Mouse (Mus musculus) heart, adult 11 months (tissue): ENCODE data around the gene Artn.

Experiments used
- DNase-seq: peaks from one replicate; pipeline ENCODE4 v3.0.0; 2022

Gene Artn

GRCm38 (mm10) chr4:117918261-117918660 is 11.3 kb downstream of the Artn start:
- no peak for DNase-seq

- no peak for DNase-seq
These were observed 11.7 kb downstream of the Artn start for GRCm38 (mm10) chr4:117917847-117918246.

DNA sequence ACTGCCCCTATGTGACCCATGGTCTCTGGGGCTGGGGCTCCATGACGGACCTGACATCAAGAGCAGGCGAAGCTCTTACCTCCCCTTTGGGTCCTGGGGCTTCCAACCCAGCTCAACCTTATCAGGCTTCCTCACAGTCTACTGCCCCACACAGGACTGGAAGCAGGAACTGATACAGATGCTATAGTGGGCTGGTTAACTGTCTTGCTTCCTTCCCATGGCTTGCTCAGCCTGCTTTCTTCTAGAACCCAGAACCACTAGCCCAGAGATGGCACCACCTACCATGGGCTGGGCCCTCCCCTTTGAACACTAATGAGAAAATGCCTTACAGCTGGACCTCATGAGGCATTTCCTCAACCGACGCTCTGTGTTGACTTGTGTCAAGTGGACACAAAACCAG is 12.2 kb downstream of the Artn start:
- no peak for DNase-seq

DNA sequence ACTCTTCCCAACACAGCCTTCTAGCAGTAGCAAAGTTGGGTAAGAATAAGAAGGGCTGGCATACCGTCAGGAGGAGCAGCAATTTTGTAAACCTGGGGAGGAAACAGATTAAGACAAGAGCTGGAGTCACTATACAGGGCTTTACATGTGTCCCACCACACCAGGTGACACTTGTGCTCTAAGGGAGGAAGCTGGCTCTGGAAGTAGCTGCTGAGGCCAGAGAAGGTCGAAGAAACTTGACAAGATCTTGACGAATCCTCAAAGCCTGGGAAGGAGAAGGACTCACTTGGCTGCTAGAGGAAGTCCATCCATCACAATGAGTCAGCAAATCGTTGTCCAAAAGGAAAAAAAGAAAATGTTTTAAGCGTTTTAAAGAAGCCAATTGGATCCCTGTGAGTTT is 13.2 kb downstream of the Artn start:
- no peak for DNase-seq

GRCm38 (mm10) chr4:117915489-117916105 is 14.0 kb downstream of the Artn start:
- DNase-seq, result no peak

GRCm38 (mm10) chr4:117914591-117915442 is 14.7 kb downstream of the Artn start, which contains the start of gene Ipo13:
TSS of gene Ipo13 (minus strand) at chr4:117914999.
- peak; percentile 99 for DNase-seq

GRCm38 (mm10) chr4:117914031-117914430 is 15.5 kb downstream of the Artn start:
- peak; percentile 95 for DNase-seq

DNA sequence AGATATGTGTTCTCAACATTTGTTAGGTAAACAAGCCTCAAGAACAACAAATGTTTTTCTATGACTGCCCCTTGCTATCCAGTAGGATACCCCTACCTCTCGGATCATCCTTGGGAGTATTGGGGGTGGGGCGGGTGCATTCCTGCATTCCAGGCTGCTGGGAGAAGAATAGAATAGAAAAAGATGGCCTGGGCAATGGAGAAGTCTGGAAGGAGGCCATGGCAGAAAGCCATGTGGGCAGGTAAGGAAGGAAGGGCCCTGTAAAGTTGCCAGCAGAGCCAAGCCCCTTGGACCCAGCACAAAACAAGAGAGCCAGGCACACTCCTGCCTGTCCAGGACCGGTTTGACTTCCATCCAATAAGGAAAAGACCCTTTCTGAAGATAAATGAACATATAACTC is 16.1 kb downstream of the Artn start:
- DNase-seq, result peak; percentile 93

- no peak for DNase-seq
These were observed 16.8 kb downstream of the Artn start for GRCm38 (mm10) chr4:117912685-117913273.

DNA sequence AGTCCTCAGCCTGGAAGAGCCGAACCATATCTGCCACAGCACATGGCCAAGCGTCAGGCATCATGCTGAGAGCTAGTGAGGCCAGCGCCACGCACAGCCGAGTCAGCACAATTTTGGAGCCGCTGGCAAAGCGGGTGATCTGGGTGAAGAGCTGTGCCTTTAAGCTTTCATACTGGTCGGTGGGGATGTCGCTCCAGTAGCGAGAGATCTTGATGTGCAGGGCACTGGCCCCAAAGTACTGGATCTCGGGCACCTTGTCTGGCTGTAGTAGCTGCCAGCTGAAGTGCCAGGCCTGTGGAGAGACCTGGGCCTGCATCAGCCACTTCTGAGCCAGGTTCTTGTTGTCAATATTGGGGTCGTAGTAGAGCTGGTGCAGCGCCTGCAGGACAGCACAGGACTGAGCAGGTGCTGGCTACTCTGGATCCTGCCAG is 17.4 kb downstream of the Artn start:
- DNase-seq, result peak; percentile 92

GRCm38 (mm10) chr4:117908834-117909453 is 20.6 kb downstream of the Artn start:
- DNase-seq, result no peak

GRCm38 (mm10) chr4:117906196-117906595 is 23.4 kb downstream of the Artn start:
- DNase-seq, result peak; percentile 92

DNA sequence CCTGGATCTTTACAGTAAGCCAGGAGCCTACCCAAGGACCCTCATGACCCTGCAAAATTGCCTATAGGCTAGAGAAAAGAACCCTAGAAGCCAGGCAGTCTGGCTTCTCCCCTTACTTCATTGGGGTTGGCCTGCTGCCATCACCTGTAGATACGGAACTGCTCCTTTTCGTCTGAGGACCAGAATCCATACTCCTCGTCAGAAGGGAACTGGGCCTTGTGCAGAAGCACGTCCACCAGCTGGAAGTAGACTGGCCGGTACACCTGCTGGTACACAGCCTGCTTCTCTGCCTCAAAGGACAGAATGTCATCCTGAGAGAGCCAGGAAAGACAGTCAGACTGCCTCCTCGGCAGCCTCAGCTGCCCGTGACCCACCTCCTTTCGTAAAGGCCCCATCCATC is 24.8 kb downstream of the Artn start:
- no peak for DNase-seq

GRCm38 (mm10) chr4:117904094-117904493 is 25.5 kb downstream of the Artn start:
- no peak for DNase-seq

GRCm38 (mm10) chr4:117898111-117898510 is 31.5 kb downstream of the Artn start:
- DNase-seq, result no peak

DNA sequence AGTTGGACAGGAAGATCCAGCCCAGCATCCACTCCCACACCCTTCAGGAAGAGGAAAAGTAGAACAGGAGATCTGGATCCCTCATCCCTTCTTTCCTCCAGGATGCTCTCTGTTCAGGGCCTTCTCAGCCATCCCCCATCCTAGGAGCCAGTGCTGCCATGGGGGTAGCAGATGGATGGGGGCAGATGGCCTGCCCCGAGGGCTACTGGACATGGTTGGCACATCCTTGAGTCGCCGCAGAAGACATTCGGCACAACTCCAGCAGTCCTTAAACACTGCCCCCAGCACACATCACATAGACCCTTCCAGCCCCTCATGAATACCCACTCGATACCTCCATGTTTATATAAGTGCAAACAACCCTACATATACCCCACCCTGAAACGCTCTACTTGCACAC is 33.5 kb downstream of the Artn start:
- DNase-seq, result no peak

- DNase-seq, result peak; percentile 88
These were observed 34.2 kb downstream of the Artn start for GRCm38 (mm10) chr4:117895339-117895738.

DNA sequence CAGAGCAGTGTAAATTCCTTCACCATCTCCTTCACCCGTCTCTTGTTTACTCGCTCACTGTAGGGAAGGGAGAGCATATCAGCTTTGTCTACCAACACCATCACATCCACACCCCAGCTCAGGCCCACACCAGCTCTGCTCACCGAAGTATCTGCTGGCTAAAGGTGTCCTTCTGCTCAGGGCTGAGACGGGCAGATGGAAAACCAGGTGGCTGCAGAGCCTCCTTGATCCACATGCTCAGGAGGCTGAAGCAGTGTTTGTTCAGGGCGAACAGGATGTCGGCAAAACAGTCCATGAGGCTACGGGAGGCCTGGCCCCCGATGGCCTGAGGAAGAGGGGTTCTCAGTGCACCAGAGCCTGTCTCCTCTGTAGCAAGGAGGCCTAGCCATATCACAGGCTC is 35.0 kb downstream of the Artn start:
- no peak for DNase-seq

- no peak for DNase-seq
These were observed 36.2 kb downstream of the Artn start for GRCm38 (mm10) chr4:117893376-117893775.

DNA sequence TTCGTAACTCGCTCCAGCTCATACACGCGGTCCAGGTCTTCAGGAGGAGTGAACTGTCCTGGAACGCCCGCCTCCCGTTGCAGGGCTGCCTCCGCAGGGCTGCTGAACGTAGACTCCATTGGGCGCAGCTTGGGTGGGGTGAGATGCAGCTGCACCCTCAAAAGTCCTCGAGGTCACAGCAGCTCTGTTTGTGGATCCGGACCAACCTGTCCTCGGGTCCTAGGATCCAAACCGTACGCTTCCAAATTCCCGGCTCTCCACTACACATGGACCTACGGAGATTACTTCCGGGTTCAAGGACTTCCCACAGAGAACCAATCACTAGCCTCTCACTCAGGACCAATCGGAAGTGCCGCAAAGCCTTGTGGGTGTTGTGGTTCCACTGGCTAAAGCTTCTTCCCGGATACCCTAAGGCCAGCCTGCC is 37.8 kb downstream of the Artn start, which contains the start of gene Dph2:
Dph2 (minus strand) TSS at position 295 of the 424 bp plus-strand sequence.
- peak; percentile 99 for DNase-seq

DNA sequence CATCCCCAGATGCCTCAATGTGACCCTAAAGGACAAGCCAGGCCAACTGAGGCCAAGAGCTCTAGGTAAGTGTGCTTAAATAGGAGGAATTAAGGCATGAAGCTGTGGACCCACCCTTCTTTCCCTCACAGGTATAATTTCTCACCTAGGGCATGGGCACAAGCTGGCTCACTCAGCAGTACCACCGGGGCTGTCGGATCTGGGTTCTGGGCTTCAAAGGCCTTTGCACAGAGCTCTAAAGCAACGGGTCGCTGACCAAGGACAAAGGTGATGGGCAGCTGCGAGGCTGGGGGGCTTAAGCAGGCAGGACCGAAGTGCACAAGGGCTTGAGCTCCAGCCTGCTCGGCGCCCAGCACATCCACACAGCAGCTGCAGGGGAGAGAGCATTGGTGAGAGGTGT is 38.8 kb downstream of the Artn start:
- peak; percentile 88 for DNase-seq

DNA sequence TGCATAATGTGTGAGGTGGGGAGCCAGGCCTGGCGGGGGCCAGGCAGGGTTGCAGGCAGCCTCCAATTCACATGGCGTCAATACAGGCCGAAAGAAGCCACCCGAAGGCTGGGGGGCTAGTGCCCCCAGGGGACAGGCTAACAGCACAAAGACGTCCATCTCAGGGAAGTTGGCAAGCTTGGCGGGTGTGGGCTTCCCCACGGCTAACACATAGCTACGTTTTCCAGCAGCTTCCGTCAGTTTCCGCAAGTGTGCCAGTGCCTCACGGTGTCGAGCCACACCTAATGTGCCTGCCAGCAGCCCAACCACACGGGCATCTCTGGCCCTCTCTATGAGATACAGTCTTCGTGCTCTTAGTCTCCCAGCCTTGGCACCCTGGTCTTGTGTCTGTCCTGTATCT is 39.5 kb downstream of the Artn start:
- peak; percentile 92 for DNase-seq

GRCm38 (mm10) chr4:117889471-117889870 is 40.1 kb downstream of the Artn start:
- DNase-seq, result no peak
